12 mouse cellular contexts compared by ENCODE assay signal in genomic region chr1:86557872-86558271, GRCm38 (mm10). TPM values are rescaled to one million over a fixed set of nuclear protein-coding genes. Genes with fewer than 3 reads are reported as not detected.
DNase-seq lines count a peak whose midpoint lies in the region; ATAC-seq and TF ChIP-seq lines count a peak whose summit lies in the region.
"Had no signal": no experiment of that assay in that cellular context is flagged by ENCODE, and none has a peak within 500 bp of the region (broad histone marks: within the 10 kb centered on the region; RNA-seq: fewer than 3 reads in every experiment).

No protein-coding gene starts in this region.

- peak; percentile 93 for ATAC-seq in common myeloid progenitor, adult 5-6 weeks (replicated peaks; ENCODE audit: low read depth, poor library complexity, severe bottlenecking)
- ATAC-seq in liver, embryonic 12.5 days: peak; percentile 66
- no peak for ATAC-seq in midbrain, embryonic 11.5 days (ENCODE audit: low FRiP score)

- H3K27ac ChIP-seq in heart, adult 2 months: peak overlapping the region; percentile 71
- no peak overlapping the region for H3K27ac ChIP-seq in liver, embryonic 12.5 days
- H3K27ac ChIP-seq in midbrain, embryonic 11.5 days (ENCODE audit: low read depth, low read length): no peak overlapping the region
- H3K27ac ChIP-seq: hindbrain, embryonic 15.5 days had no signal

- H3K4me2 ChIP-seq in liver, embryonic 12.5 days: peak overlapping the region; percentile 18; the same call in 1 of the 2 replicates
- no peak overlapping the region for H3K4me2 ChIP-seq in midbrain, embryonic 11.5 days
- H3K4me2 ChIP-seq: hindbrain, embryonic 15.5 days had no signal

- H3K9me3 ChIP-seq in liver, embryonic 12.5 days (replicated peaks): no peaks in the 10 kb centered on the region
- H3K9me3 ChIP-seq in midbrain, embryonic 11.5 days (ENCODE audit: control insufficient read depth, low read length): no peaks in the 10 kb centered on the region
- H3K9me3 ChIP-seq: hindbrain, embryonic 15.5 days had no signal

- intact Hi-C loops in heart, adult 2 months (cut with DNase I): no loop called here

- H3K4me3 ChIP-seq in heart, adult 2 months: no peak overlapping the region
- no peak overlapping the region for H3K4me3 ChIP-seq in liver, embryonic 12.5 days
- no peak overlapping the region for H3K4me3 ChIP-seq in midbrain, embryonic 11.5 days (ENCODE audit: low read depth, low read length)
- H3K4me3 ChIP-seq: hindbrain, embryonic 15.5 days had no signal

- peaks cover 6% of the 10 kb centered on the region for H3K4me1 ChIP-seq in heart, adult 2 months (ENCODE audit: control insufficient read depth, insufficient read depth, low read length)
- peaks cover 32% of the 10 kb centered on the region for H3K4me1 ChIP-seq in liver, embryonic 12.5 days
- no peaks in the 10 kb centered on the region for H3K4me1 ChIP-seq in midbrain, embryonic 11.5 days (ENCODE audit: control insufficient read depth, insufficient read depth, low read length)
- H3K4me1 ChIP-seq: hindbrain, embryonic 15.5 days had no signal

- 27% methylated on average over 7 of the region's 7 CpGs for WGBS in heart, adult 2 months
- WGBS in liver, embryonic 12.5 days (ENCODE audit: insufficient replicate concordance): 26% methylated on average over 7 of the region's 7 CpGs
- WGBS in midbrain, embryonic 11.5 days: 87% methylated on average over 7 of the region's 7 CpGs

- no peaks in the 10 kb centered on the region for H3K79me2 ChIP-seq in heart, adult 2 months (replicated peaks; ENCODE audit: control insufficient read depth, insufficient read depth, low read length)

- no peak overlapping the region for H3K9ac ChIP-seq in heart, adult 2 months (ENCODE audit: low read depth, low read length)
- H3K9ac ChIP-seq in liver, embryonic 12.5 days: 0 out of 2 replicates have a peak overlapping the region, but pooled peaks have one; percentile 39
- H3K9ac ChIP-seq in midbrain, embryonic 11.5 days (ENCODE audit: low read length): no peak overlapping the region
- H3K9ac ChIP-seq: hindbrain, embryonic 15.5 days had no signal

- H3K27me3 ChIP-seq in heart, adult 2 months (ENCODE audit: control insufficient read depth, insufficient read depth, low read length): no peaks in the 10 kb centered on the region
- no peaks in the 10 kb centered on the region for H3K27me3 ChIP-seq in liver, embryonic 12.5 days (replicated peaks)
- no peaks in the 10 kb centered on the region for H3K27me3 ChIP-seq in midbrain, embryonic 11.5 days (ENCODE audit: control insufficient read depth, insufficient read depth, low read length)
- H3K27me3 ChIP-seq: CH12.LX; hindbrain, embryonic 15.5 days had no signal

- TF ChIP-seq CTCF in heart, adult 2 months (IDR thresholded peaks at IDR 0.05): no peak

- no peak for TF ChIP-seq POLR2A in heart, adult 2 months (IDR thresholded peaks at IDR 0.05; ENCODE audit: insufficient read depth, low read depth, low read length)

- peak; percentile 28 to 47 for DNase-seq in heart, adult 2 months
- DNase-seq in heart, postnatal 4 days: no peak
- peak; percentile 84 for DNase-seq in 416B (ENCODE audit: low read depth)
- DNase-seq in adrenal gland, adult 2 months: no peak
- no peak for DNase-seq in midbrain, embryonic 11.5 days (ENCODE audit: low spot score, missing footprints)
- DNase-seq in urinary bladder, adult 2 months (ENCODE audit: low spot score): no peak
- DNase-seq: kidney, postnatal 36 days; lung, postnatal 14 days had no signal

- H3K36me3 ChIP-seq in heart, adult 2 months (ENCODE audit: control insufficient read depth, insufficient read depth, low read length): peaks cover 11% of the 10 kb centered on the region
- H3K36me3 ChIP-seq in liver, embryonic 12.5 days: peaks cover 18% of the 10 kb centered on the region
- no peaks in the 10 kb centered on the region for H3K36me3 ChIP-seq in midbrain, embryonic 11.5 days (ENCODE audit: control insufficient read depth, insufficient read depth, low read length)

- TF ChIP-seq EP300 in heart, adult 2 months (IDR thresholded peaks at IDR 0.05; ENCODE audit: insufficient read depth, low read depth, low read length): no peak

RNA-seq across cellular contexts. Expression of gene Pde6d, which starts 24.6 kb away (rescaled TPM):
- total RNA-seq in heart, adult 2 months (2021): 10 to 100 TPM; 40.4 to 47.6 TPM
- 27.9 and 39.2 TPM in 2 replicates for polyA plus RNA-seq in heart, adult 2 months (2012; rRNA removed)
- 10 to 100 TPM; 39.4 to 40.5 TPM for total RNA-seq in heart, postnatal 4 days (2021)
- 7.5 and 8.5 TPM in 2 replicates for total RNA-seq in common myeloid progenitor, adult 5-6 weeks (2017)
- 44.0 and 48.0 TPM in 2 replicates for polyA plus RNA-seq in liver, embryonic 12.5 days (2016; fragmentation: Nextera tagmentation; extraction: Ambion mirVana)
- total RNA-seq in adrenal gland, adult 2 months (2021): 10 to 100 TPM; 29.3 to 39.5 TPM
- polyA plus RNA-seq in adrenal gland, adult 2 months (2012; rRNA removed): 10.2 and 12.8 TPM in 2 replicates
- 94.3 and 98.3 TPM in 2 replicates for polyA plus RNA-seq in midbrain, embryonic 11.5 days (2014; fragmentation: Nextera tagmentation; extraction: Ambion mirVana)
- 48.0 and 49.0 TPM in 2 replicates for polyA plus RNA-seq in urinary bladder, adult 2 months (2012; rRNA removed)

RNA-seq across cellular contexts. Expression of gene Cops7b, which starts 24.8 kb away (rescaled TPM):
- 10 to 100 TPM; 11.2 to 12.0 TPM for total RNA-seq in heart, adult 2 months (2021)
- 18.2 and 22.4 TPM in 2 replicates for polyA plus RNA-seq in heart, adult 2 months (2012; rRNA removed)
- 10 to 100 TPM; 13.6 to 14.0 TPM for total RNA-seq in heart, postnatal 4 days (2021)
- total RNA-seq in common myeloid progenitor, adult 5-6 weeks (2017): 23.3 and 25.8 TPM in 2 replicates
- 23.4 and 24.3 TPM in 2 replicates for polyA plus RNA-seq in liver, embryonic 12.5 days (2016; fragmentation: Nextera tagmentation; extraction: Ambion mirVana)
- total RNA-seq in adrenal gland, adult 2 months (2021): 10 to 100 TPM in 1 of 2 experiments, 1 to 10 TPM in 1; 9.8 to 10.2 TPM
- polyA plus RNA-seq in adrenal gland, adult 2 months (2012; rRNA removed): 15.8 and 18.0 TPM in 2 replicates
- polyA plus RNA-seq in midbrain, embryonic 11.5 days (2014; fragmentation: Nextera tagmentation; extraction: Ambion mirVana): 54.1 and 54.8 TPM in 2 replicates
- 22.0 and 34.3 TPM in 2 replicates for polyA plus RNA-seq in urinary bladder, adult 2 months (2012; rRNA removed)

RNA-seq across cellular contexts. Expression of gene Ptma, which starts 31.3 kb away (rescaled TPM):
- total RNA-seq in heart, adult 2 months (2021): 100 to 1,000 TPM; 200 to 227 TPM
- polyA plus RNA-seq in heart, adult 2 months (2012; rRNA removed): 169 and 177 TPM in 2 replicates
- 100 to 1,000 TPM; 724 to 726 TPM for total RNA-seq in heart, postnatal 4 days (2021)
- total RNA-seq in common myeloid progenitor, adult 5-6 weeks (2017): 6,083 and 6,415 TPM in 2 replicates
- polyA plus RNA-seq in liver, embryonic 12.5 days (2016; fragmentation: Nextera tagmentation; extraction: Ambion mirVana): 1,639 and 1,657 TPM in 2 replicates
- 100 to 1,000 TPM; 538 to 582 TPM for total RNA-seq in adrenal gland, adult 2 months (2021)
- 728 and 947 TPM in 2 replicates for polyA plus RNA-seq in adrenal gland, adult 2 months (2012; rRNA removed)
- 3,090 and 3,352 TPM in 2 replicates for polyA plus RNA-seq in midbrain, embryonic 11.5 days (2014; fragmentation: Nextera tagmentation; extraction: Ambion mirVana)
- polyA plus RNA-seq in urinary bladder, adult 2 months (2012; rRNA removed): 836 and 1,054 TPM in 2 replicates

Comparison
In these comparisons a context has a peak if more than half of its experiments do, and no peak if none do; other contexts are left out.
1. DNase-seq: peak in heart, adult 2 months (2 of 2) and 416B (single experiment); none in heart, postnatal 4 days (single experiment), adrenal gland, adult 2 months (single experiment), midbrain, embryonic 11.5 days (single experiment) and urinary bladder, adult 2 months (single experiment).